Mouse (Mus musculus) lung, embryonic 14.5 days (tissue): ENCODE measurements around the gene Fastkd1. TPM values are rescaled to one million over a fixed set of nuclear protein-coding genes. Genes with fewer than 3 reads are reported as not detected.
A peak's percentile ranks its signal among the peaks of the same experiment; 100 is the strongest.
"Not testable (repeated sequence)": the region's sequence is repeated elsewhere in the genome, so short reads cannot be mapped to it uniquely, and the experiment has no call there.

Experiments
- ATAC-seq: fragments of 200-750 bp; cut with Nextera tagmentation; 2 replicates; pipeline ENCODE4 v1.8.0; 2017; ENCODE audit warnings: mild to moderate bottlenecking, moderate TSS enrichment, moderate library complexity; ENCODE audit not compliant: insufficient read depth
- DNase-seq: peaks from one replicate; pipeline ENCODE4 v3.0.0-alpha.2; 2015
- H3K27ac ChIP-seq: fragments of 300-500 bp; sonication (generic); 2 replicates; pipeline ENCODE4 v1.5.1; 2014; ENCODE audit warnings: low read depth, mild to moderate bottlenecking, moderate library complexity
- H3K27me3 ChIP-seq: fragments of 300-500 bp; sonication (generic); 2 replicates; pipeline ENCODE4 v1.6.1; 2014; ENCODE audit warnings: low read length, control low read depth; ENCODE audit not compliant: insufficient read depth
- H3K36me3 ChIP-seq: fragments of 300-500 bp; sonication (generic); 2 replicates; pipeline ENCODE4 v1.6.1; 2014; ENCODE audit warnings: control low read depth; ENCODE audit not compliant: insufficient read depth
- H3K4me1 ChIP-seq: fragments of 300-500 bp; sonication (generic); 2 replicates; pipeline ENCODE4 v1.6.1; 2014; ENCODE audit warnings: antibody characterized with exemption, control low read depth; ENCODE audit not compliant: insufficient read depth
- H3K4me2 ChIP-seq: fragments of 300-500 bp; sonication (generic); 2 replicates; pipeline ENCODE4 v1.6.1; 2014; ENCODE audit warnings: mild to moderate bottlenecking
- H3K4me3 ChIP-seq: fragments of 300-500 bp; sonication (generic); 2 replicates; pipeline ENCODE4 v1.5.1; 2014; ENCODE audit warnings: low read depth, low read length
- H3K9ac ChIP-seq: fragments of 300-500 bp; sonication (generic); 2 replicates; pipeline ENCODE4 v1.6.1; 2014
- H3K9me3 ChIP-seq: fragments of 300-500 bp; sonication (generic); 2 replicates; pipeline ENCODE4 v1.6.1; 2016; ENCODE audit warnings: low read depth, low read length, control low read depth
- CTCF ChIP-seq: IDR thresholded peaks from 2 replicates; pipeline ENCODE4 v1.5.1; 2016; ENCODE audit warnings: antibody characterized with exemption, low read depth
- WGBS: fragments of 180-500 bp; shearing (Covaris S2); extraction: QIAGEN DNeasy Blood & Tissue Kit; methylation state at CpG from one replicate; pipeline ENCODE4 v1.1.7; 2014; 5-methylcytosine and 5-hydroxymethylcytosine counted together
- polyA plus RNA-seq: library from polyadenylated mRNA; unstranded; fragments of >200 nt; fragmentation: Nextera tagmentation; extraction: Ambion mirVana; gene quantifications from 2 replicates; pipeline ENCODE4 v1.2.1, GENCODE M21; 2014

The Fastkd1 gene
- polyA plus RNA-seq, 1 experiment from 2014 or later: 14.6 TPM

- no peak for ATAC-seq
- no peaks in the 10 kb centered on the region for H3K4me1 ChIP-seq
- no peak for TF ChIP-seq CTCF
- H3K4me3 ChIP-seq: no peak overlapping the region
- H3K36me3 ChIP-seq: peaks cover 12% of the 10 kb centered on the region; the same call in 1 of the 2 replicates
- H3K27me3 ChIP-seq: no peaks in the 10 kb centered on the region
- no peak overlapping the region for H3K4me2 ChIP-seq
- 91% methylated on average over 3 of the region's 3 CpGs for WGBS
- no peak overlapping the region for H3K9ac ChIP-seq
- no peak for DNase-seq
- H3K9me3 ChIP-seq: no peaks in the 10 kb centered on the region
- no peak overlapping the region for H3K27ac ChIP-seq
Measured at GRCm38 (mm10) chr2:69684488-69684887, 28.8 kb downstream of the Fastkd1 start.

GRCm38 (mm10) chr2:69683036-69683805, 30.1 kb downstream of the Fastkd1 start:
- Histone ChIP-seq H3K9me3 (no peaks in the 10 kb centered on the region), H3K4me1 (no peaks in the 10 kb centered on the region), H3K27ac (no peak overlapping the region), H3K4me2 (no peak overlapping the region), H3K27me3 (no peaks in the 10 kb centered on the region), H3K36me3 (peaks cover 12% of the 10 kb centered on the region; the same call in 1 of the 2 replicates), H3K4me3 (no peak overlapping the region), H3K9ac (no peak overlapping the region)
- no peak for ATAC-seq
- WGBS: 76% methylated on average over 13 of the region's 13 CpGs
- TF ChIP-seq CTCF: no peak
- DNase-seq: no peak

GRCm38 (mm10) chr2:69681931-69682330, 31.4 kb downstream of the Fastkd1 start:
- Histone ChIP-seq H3K9ac (no peak overlapping the region), H3K4me3 (no peak overlapping the region), H3K9me3 (no peaks in the 10 kb centered on the region), H3K27ac (no peak overlapping the region), H3K27me3 (no peaks in the 10 kb centered on the region), H3K4me2 (no peak overlapping the region), H3K36me3 (0 out of 2 replicates have a peak, but pooled peaks cover 1% of the 10 kb centered on the region), H3K4me1 (no peaks in the 10 kb centered on the region)
- DNase-seq (no peak), ATAC-seq (no peak)
- 92% methylated on average over 4 of the region's 4 CpGs for WGBS
- TF ChIP-seq CTCF: no peak

GRCm38 (mm10) chr2:69679990-69680389, 33.3 kb downstream of the Fastkd1 start:
- Histone ChIP-seq H3K4me2 (no peak overlapping the region), H3K27ac (no peak overlapping the region), H3K4me3 (no peak overlapping the region), H3K27me3 (no peaks in the 10 kb centered on the region), H3K9me3 (no peaks in the 10 kb centered on the region), H3K36me3 (no peaks in the 10 kb centered on the region), H3K9ac (no peak overlapping the region), H3K4me1 (no peaks in the 10 kb centered on the region)
- peak; percentile 23; the same call in 1 of the 2 replicates for TF ChIP-seq CTCF
- DNase-seq (no peak), ATAC-seq (no peak)
- WGBS: 58% methylated on average over 6 of the region's 6 CpGs

- H3K4me2 ChIP-seq, H3K4me3 ChIP-seq, H3K9ac ChIP-seq, ATAC-seq, H3K9me3 ChIP-seq, H3K4me1 ChIP-seq, DNase-seq, H3K27ac ChIP-seq, H3K27me3 ChIP-seq, H3K36me3 ChIP-seq: not testable (repeated sequence)
- WGBS: 87% methylated on average over 2 of the region's 2 CpGs
Measured at GRCm38 (mm10) chr2:69677215-69677614, 36.1 kb downstream of the Fastkd1 start.

GRCm38 (mm10) chr2:69676713-69677112, 36.6 kb downstream of the Fastkd1 start:
- TF ChIP-seq CTCF: peak; percentile 34
- ATAC-seq: no peak
- Histone ChIP-seq H3K4me3 (no peak overlapping the region), H3K27me3 (no peaks in the 10 kb centered on the region), H3K9ac (no peak overlapping the region), H3K27ac (no peak overlapping the region), H3K4me2 (no peak overlapping the region), H3K36me3 (no peaks in the 10 kb centered on the region), H3K9me3 (no peaks in the 10 kb centered on the region), H3K4me1 (no peaks in the 10 kb centered on the region)
- 55% methylated on average over 2 of the region's 2 CpGs for WGBS
- no peak for DNase-seq

GRCm38 (mm10) chr2:69675266-69675665, 38.0 kb downstream of the Fastkd1 start:
- WGBS: 84% methylated on average over 9 of the region's 9 CpGs

More at GRCm38 (mm10) chr2:69675266-69675665, 38.0 kb downstream of the Fastkd1 start:
- Histone ChIP-seq H3K4me2 (no peak overlapping the region), H3K9ac (no peak overlapping the region), H3K27me3 (no peaks in the 10 kb centered on the region), H3K4me3 (no peak overlapping the region), H3K27ac (no peak overlapping the region), H3K4me1 (no peaks in the 10 kb centered on the region), H3K9me3 (no peaks in the 10 kb centered on the region), H3K36me3 (no peaks in the 10 kb centered on the region)
- DNase-seq (no peak), ATAC-seq (no peak)
- TF ChIP-seq CTCF: no peak
